Mouse (Mus musculus) liver, embryonic 16.5 days (tissue): Measurements from ENCODE around the gene Amigo2. TPM values are rescaled to one million over a fixed set of nuclear protein-coding genes. Genes with fewer than 3 reads are reported as not detected.

ENCODE experiments used
- ATAC-seq: fragments of 200-750 bp; cut with Nextera tagmentation; 2 replicates; pipeline ENCODE4 v1.8.0; 2017; ENCODE audit warnings: low read depth, mild to moderate bottlenecking, moderate number of reproducible peaks, moderate library complexity
- H3K27ac ChIP-seq: fragments of 300-500 bp; sonication (generic); 2 replicates; pipeline ENCODE4 v1.5.1; 2014; ENCODE audit warnings: mild to moderate bottlenecking, low read length
- H3K27me3 ChIP-seq: fragments of 300-500 bp; sonication (generic); 2 replicates; pipeline ENCODE4 v1.6.1; 2014; ENCODE audit warnings: low read depth, low read length, mixed read lengths; ENCODE audit not compliant: control insufficient read depth, insufficient read depth
- H3K36me3 ChIP-seq: fragments of 300-500 bp; sonication (generic); 2 replicates; pipeline ENCODE4 v1.6.1; 2014; ENCODE audit warnings: mild to moderate bottlenecking; ENCODE audit not compliant: control insufficient read depth, insufficient read depth
- H3K4me1 ChIP-seq: fragments of 300-500 bp; sonication (generic); 2 replicates; pipeline ENCODE4 v1.6.1; 2014; ENCODE audit warnings: low read depth, low read length, mixed read lengths; ENCODE audit not compliant: control insufficient read depth
- H3K4me2 ChIP-seq: fragments of 300-500 bp; sonication (generic); 2 replicates; pipeline ENCODE4 v1.6.1; 2014; ENCODE audit warnings: low read depth, low read length, mixed read lengths
- H3K4me3 ChIP-seq: fragments of 300-500 bp; sonication (generic); 2 replicates; pipeline ENCODE4 v1.5.1; 2014; ENCODE audit warnings: low read depth, mild to moderate bottlenecking, low read length
- H3K9ac ChIP-seq: fragments of 300-500 bp; sonication (generic); 2 replicates; pipeline ENCODE4 v1.6.1; 2014; ENCODE audit warnings: low read depth, low read length
- H3K9me3 ChIP-seq: fragments of 300-500 bp; sonication (generic); replicated peaks from 2 replicates; pipeline ENCODE4 v1.6.1; 2016; ENCODE audit warnings: low read length; ENCODE audit not compliant: control insufficient read depth
- WGBS: fragments of 180-500 bp; shearing (Covaris S2); extraction: QIAGEN DNeasy Blood & Tissue Kit; methylation state at CpG from one replicate; pipeline ENCODE4 v1.1.7; 2014; ENCODE audit not compliant: insufficient replicate concordance; 5-methylcytosine and 5-hydroxymethylcytosine counted together
- polyA plus RNA-seq: library from polyadenylated mRNA; unstranded; fragments of >200 nt; fragmentation: Nextera tagmentation; extraction: Ambion mirVana; gene quantifications from 2 replicates; pipeline ENCODE4 v1.2.1, GENCODE M21; 2015

Gene Amigo2
- 0.98 and 1.1 TPM in 2 replicates for polyA plus RNA-seq

DNA sequence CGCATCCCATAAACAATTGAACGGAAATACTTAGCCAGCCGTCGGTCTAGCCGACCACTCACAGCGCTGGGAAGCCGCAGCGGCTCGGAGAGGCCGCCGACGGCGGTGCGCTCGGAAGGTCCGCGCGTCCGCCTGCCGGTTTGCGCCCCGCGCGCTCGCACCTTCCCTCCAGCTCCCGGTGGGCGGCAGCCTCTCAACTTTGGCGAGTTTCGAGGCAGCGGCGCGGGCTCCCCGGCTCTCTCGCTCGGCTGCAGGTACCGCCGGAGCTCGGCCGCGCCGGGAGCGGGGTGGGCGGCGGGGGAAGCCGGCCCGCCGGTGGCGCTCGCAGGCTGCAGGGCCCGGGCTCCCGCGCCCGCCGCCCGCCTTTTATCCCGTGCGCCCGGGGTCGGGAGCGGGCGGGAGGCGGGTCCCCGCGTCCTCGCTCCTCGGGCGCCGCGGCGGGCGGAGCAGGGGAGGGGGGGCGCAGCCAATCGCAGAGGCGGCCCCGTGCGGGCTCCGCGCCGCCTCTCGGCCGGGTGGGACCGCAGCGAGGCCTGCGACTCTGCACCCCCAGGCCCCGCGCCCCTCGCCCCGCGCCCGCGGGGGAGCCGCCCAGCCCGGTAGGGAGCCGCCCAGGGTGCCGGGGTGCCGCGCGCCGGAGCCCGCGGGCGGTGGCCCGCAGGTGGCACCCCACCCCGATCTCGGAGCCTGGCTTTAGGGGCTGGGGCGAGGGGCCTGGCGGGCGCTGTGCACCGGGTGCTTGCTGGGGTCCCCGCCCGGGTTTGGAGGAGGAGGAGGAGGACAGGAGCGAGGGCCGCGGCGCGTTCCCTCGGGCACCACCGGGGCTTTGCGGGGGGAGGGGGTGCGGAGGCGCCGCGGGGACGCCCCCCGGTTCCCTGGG, at the start of gene Amigo2, which contains the start of gene Pced1b:
TSS of gene Amigo2 (minus strand) at position 377 of the 880 bp plus-strand sequence.
TSS of gene Pced1b (plus strand) at position 197 of the 880 bp plus-strand sequence.
- peaks cover 38% of the 10 kb centered on the region for H3K27me3 ChIP-seq
- peak within 1 kb of the TSS; percentile 86 for H3K4me2 ChIP-seq
- ATAC-seq = peak; percentile 78
- under 1% methylated on average over 90 of the region's 125 CpGs for WGBS
- no peaks in the 10 kb centered on the region for H3K36me3 ChIP-seq
- no peaks in the 10 kb centered on the region for H3K9me3 ChIP-seq
- H3K9ac ChIP-seq = peak within 1 kb of the TSS; percentile 67
- peak within 1 kb of the TSS; percentile 67 for H3K27ac ChIP-seq
- peaks cover 2% of the 10 kb centered on the region; the same call in 1 of the 2 replicates for H3K4me1 ChIP-seq
- H3K4me3 ChIP-seq = peak within 1 kb of the TSS; percentile 67

DNA sequence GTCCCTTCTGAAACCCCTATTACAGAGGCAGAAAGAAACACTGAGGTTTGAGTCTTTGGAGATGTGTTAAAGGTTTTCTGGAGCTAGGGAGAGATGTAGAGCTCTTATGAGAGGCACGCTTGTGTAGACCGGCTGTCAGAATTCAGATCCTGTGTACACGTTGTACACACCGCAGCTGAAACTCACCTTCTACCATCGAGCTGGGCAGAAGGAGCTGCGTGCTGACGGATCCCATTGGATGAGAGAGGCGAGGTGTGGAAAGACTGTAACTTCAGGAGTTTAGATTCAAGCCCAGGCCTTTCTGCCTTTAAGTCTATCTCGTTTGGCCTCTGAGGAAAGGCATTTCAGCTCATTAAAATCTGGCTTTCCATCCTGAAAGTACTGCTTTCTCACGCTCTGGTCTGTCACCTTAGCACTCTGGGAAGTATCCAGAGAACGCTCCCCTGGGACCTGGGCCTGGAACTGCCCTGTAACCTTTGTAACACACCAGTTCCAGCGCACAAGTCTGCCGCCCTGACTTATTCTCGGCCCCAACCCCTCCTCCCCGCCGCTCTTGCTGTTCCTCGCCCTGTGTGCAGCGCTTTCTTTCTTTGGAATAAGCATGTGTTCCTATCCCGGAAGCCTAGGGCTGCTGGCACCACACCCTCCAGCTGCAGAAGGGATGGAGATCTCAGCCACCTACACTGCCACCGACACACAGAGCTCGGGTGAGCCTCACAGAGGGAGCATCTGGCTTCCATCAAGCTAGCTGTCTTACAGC, 44.4 kb upstream of the Amigo2 start:
- Histone ChIP-seq H3K27me3 (no peaks in the 10 kb centered on the region), H3K4me3 (no peak overlapping the region), H3K27ac (no peak overlapping the region), H3K36me3 (no peaks in the 10 kb centered on the region), H3K9me3 (no peaks in the 10 kb centered on the region), H3K4me2 (no peak overlapping the region), H3K4me1 (no peaks in the 10 kb centered on the region), H3K9ac (no peak overlapping the region)
- WGBS = 73% methylated on average over 21 of the region's 21 CpGs
- no peak for ATAC-seq

DNA sequence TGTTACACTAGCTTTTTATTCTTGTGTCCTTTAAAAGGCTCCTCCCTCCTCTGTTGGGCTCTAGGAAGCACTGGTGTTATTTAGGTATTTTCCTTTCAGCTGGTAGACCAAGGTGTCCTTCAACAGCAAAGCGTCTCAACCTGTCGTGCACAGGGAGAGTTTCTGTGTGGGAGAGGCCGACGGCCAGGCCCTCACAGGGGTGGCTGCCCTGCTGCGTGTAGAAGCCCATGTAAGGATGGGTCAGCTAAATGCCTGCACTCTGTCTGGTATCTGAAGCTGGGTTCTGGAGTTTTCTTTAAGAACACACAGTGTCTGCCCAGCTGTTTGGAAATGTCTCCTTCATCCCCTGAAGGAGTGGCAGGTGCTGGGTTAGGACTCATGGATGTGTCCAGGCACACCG, 43.3 kb upstream of the Amigo2 start:
- H3K27ac ChIP-seq = no peak overlapping the region
- no peak overlapping the region for H3K9ac ChIP-seq
- no peaks in the 10 kb centered on the region for H3K4me1 ChIP-seq
- no peaks in the 10 kb centered on the region for H3K36me3 ChIP-seq
- WGBS = 77% methylated on average over 6 of the region's 6 CpGs
- H3K4me2 ChIP-seq = no peak overlapping the region
- no peak overlapping the region for H3K4me3 ChIP-seq
- no peaks in the 10 kb centered on the region for H3K27me3 ChIP-seq
- no peaks in the 10 kb centered on the region for H3K9me3 ChIP-seq
- ATAC-seq = no peak

DNA sequence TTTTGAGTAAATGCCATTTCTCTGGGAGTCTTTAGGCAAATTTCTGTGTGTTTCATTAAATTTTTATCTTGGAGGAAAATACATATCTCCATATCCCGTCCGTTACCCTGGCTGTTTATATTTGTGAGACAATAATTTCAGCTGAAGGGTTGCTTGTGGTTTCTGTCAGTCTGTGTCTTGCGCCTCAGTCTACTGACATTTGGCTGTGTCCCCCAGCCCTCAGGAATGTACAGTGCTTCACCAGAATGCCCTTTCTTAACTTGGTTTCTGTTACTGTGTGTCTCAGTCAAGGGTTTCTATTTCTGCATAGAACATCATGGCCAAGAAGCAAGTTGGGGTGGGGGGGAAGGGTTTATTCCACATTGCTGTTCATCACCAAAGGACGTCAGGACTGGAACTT, 42.1 kb upstream of the Amigo2 start:
- H3K27me3 ChIP-seq = no peaks in the 10 kb centered on the region
- H3K9ac ChIP-seq = no peak overlapping the region
- no peaks in the 10 kb centered on the region for H3K4me1 ChIP-seq
- H3K4me2 ChIP-seq = no peak overlapping the region
- no peak for ATAC-seq
- H3K4me3 ChIP-seq = no peak overlapping the region
- WGBS = 60% methylated on average over 4 of the region's 4 CpGs
- no peaks in the 10 kb centered on the region for H3K9me3 ChIP-seq
- no peak overlapping the region for H3K27ac ChIP-seq
- no peaks in the 10 kb centered on the region for H3K36me3 ChIP-seq

DNA sequence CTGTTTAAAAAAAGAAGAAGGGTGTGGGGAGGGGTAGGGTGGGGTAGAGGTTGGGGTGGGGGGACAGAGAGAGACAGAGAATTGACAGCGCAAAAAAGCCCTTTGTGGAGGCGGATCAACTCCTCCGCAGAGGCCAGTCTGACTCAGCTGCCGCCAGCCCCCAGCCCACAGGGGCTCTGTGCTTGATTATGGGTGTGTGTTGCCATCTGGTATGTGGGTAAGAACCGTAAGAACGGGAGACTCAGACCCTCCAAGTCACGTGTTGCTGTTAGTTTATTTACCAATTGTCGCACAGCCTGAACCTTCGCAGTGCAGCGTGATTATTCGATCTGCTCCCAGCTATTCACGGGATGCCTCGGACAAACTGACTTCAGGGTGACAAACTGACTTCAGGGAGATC, 41.6 kb upstream of the Amigo2 start:
- H3K9me3 ChIP-seq = no peaks in the 10 kb centered on the region
- ATAC-seq = no peak
- H3K4me2 ChIP-seq = no peak overlapping the region
- H3K4me1 ChIP-seq = no peaks in the 10 kb centered on the region
- H3K36me3 ChIP-seq = no peaks in the 10 kb centered on the region
- H3K9ac ChIP-seq = no peak overlapping the region
- no peaks in the 10 kb centered on the region for H3K27me3 ChIP-seq
- WGBS = 74% methylated on average over 13 of the region's 13 CpGs
- no peak overlapping the region for H3K4me3 ChIP-seq
- no peak overlapping the region for H3K27ac ChIP-seq

DNA sequence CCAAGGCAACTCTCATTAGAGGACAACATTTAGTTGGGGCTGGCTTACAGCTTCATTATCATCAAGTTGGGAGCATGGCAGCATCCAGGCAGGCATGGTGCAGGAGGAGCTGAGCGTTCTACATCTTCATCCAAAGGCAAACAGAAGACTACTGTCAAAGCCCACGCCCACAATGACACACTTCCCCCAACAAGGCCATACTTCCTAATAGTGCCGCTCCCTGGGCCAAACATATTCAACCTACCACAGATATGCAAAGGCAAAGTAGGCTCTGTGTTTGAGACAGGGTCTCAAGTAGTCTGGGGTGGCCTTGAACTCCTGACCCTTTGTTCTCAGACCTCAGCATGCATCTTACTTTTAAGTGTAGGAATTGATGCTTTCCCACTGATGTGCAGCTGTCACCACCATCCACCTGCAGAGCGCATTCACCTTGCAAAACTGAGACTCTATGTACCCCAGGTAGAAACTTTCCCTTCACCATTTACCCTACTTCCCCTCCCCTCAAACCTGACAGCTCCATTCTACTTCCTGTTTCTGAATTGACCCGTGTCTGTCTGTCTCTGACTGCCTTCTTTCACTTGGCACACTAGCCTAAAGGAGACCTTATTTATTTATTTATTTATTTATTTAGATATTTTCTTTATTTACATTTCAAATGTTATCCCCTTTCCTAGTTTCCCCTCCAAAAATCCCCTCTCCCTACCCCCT, 40.5 kb upstream of the Amigo2 start:
- H3K27ac ChIP-seq = no peak overlapping the region
- no peaks in the 10 kb centered on the region for H3K27me3 ChIP-seq
- no peaks in the 10 kb centered on the region for H3K4me1 ChIP-seq
- H3K9me3 ChIP-seq = no peaks in the 10 kb centered on the region
- 54% methylated on average over 5 of the region's 5 CpGs for WGBS
- no peaks in the 10 kb centered on the region for H3K36me3 ChIP-seq
- no peak overlapping the region for H3K4me3 ChIP-seq
- no peak for ATAC-seq
- no peak overlapping the region for H3K4me2 ChIP-seq
- H3K9ac ChIP-seq = no peak overlapping the region

DNA sequence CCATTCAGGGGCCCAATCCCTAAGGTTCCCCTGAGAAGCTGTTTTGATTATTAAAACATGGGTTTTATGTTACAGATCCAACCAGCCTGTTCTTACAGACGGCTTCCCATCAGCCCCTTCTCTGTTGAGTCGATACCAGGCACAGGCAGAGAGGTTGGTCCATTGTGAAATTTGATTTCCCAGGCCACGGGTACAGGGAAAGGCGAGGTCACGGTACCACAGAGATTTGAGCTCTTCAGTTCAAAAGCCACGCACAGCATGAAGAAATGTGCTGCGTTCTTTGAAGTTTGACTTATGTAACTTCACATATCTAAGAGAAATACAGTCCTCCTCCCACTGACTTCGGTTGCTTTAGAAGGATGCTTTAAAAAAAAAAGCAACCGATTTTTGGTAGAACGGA, 39.6 kb upstream of the Amigo2 start:
- H3K4me2 ChIP-seq = no peak overlapping the region
- H3K9me3 ChIP-seq = no peaks in the 10 kb centered on the region
- no peak for ATAC-seq
- H3K36me3 ChIP-seq = no peaks in the 10 kb centered on the region
- no peak overlapping the region for H3K4me3 ChIP-seq
- H3K27me3 ChIP-seq = no peaks in the 10 kb centered on the region
- no peaks in the 10 kb centered on the region for H3K4me1 ChIP-seq
- H3K27ac ChIP-seq = no peak overlapping the region
- 73% methylated on average over 10 of the region's 10 CpGs for WGBS
- H3K9ac ChIP-seq = no peak overlapping the region

DNA sequence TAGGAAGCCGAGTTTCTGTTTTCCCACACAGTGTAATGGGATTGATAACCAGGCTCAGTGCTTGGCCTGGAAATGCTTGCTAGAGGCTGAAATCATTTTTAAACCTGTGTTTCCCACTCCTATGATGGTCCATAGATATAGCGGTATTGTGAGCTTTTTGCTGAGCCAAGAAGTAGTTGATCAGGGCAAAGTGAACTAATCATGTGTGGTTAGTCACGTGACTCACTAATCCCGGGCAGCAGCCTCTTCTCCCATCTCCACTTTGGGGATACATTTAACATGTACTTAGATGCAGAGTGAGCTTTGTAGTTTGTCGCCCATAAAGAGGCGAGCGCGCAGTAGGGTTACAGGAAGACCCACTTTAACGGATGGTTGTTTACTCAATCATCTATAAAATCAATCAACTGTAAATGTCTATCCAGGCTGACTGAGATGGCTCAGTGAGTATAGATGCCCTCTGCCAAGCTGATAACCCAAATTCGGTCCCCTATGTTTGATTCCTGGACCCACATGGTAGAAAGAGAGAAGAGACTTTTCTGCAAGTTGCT, 38.7 kb upstream of the Amigo2 start:
- Histone ChIP-seq H3K4me2 (no peak overlapping the region), H3K9me3 (no peaks in the 10 kb centered on the region), H3K27me3 (no peaks in the 10 kb centered on the region), H3K4me3 (no peak overlapping the region), H3K9ac (no peak overlapping the region), H3K36me3 (no peaks in the 10 kb centered on the region), H3K4me1 (no peaks in the 10 kb centered on the region), H3K27ac (no peak overlapping the region)
- 75% methylated on average over 10 of the region's 10 CpGs for WGBS
- no peak for ATAC-seq
